Mouse (Mus musculus): ENCODE results near the gene Mbd3l1.

Gene Mbd3l1

DNA sequence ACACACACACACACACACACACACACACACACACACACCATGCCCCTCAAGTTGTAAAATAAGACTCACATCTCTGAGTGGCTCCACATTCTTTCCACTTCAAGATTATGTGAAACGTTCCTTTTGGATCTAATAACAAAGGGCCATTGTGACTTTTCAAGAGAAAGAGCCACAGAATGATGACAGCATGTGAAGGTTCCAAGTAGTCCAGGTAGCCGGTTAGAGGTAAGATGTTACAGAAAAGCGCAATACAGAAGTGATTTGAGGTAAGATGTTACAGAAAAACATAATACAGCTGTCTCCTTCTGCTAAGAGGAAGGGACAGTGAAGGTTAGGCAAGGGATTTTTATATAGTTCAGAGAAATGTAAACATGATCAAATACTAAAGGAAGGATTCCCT lies at the start of gene Mbd3l1, which contains the start of gene Zfp558:
Mbd3l1 (plus strand) TSS at position 192 of the 400 bp plus-strand sequence.
Zfp558 (minus strand) TSS at position 101 of the 400 bp plus-strand sequence.
- no peak for DNase-seq (ENCODE audit: low spot score)

DNA sequence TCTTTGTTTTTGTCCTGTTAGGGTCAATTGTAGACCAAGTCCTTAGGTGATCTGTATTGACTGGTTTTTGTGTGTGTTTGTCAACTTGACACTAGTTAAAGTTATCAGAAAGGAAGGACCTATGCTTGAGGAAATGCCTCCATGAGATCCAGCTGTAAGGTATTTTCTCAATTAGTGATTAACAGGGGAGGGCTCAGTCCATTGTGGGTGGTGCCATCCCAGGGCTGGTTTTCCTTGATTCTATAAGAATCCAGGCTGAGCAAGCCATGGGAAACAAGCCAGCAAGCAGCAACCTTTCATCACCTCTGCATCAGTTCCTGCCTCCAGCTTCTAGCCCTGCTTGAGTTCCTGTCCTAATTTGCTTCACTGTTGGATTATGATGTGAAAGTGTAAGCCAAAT lies 47.8 kb upstream of the Mbd3l1 start, which contains the start of gene Mbd3l2:
Mbd3l2 (plus strand) TSS at position 301 of the 400 bp plus-strand sequence.
- DNase-seq (ENCODE audit: low spot score), result no peak

DNA sequence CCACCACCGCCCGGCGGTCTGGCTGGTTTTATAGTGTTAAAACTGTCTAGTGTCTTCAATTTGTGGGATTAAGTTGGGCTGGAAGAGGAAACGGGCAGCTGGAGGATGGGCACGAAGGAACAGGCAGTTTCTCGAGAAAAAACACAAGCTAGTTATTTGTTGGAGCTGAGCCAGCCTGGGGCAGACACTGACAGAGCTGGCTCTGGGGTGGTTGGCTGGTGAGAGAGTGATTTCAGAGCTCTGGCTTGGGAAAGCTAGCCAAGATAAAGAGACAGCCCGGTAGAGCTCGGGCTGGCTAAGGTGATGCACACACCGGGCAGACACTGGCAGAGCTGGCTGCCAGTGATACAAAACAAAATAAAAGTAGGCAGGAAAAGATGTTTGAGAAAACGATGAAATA lies 46.5 kb upstream of the Mbd3l1 start:
- DNase-seq (ENCODE audit: low spot score), result peak; percentile 21

DNA sequence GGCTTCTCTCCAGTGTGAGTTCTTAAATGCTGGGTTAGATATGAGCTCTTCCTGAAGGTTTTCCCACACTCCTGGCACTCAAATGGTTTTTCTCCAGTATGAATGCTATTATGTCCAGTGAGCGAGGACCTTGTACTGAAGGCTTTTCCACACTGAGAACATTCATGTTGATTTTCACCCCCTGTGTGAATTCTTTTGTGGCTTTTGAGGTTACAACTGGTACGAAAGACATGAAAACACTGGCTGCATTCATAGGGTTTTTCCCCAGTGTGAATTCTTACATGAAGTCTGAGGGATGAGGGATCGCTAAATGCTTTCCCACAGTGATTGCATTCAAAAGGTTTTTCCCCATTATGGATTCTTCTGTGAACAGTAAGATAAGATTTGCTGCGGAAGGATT lies 21.6 kb upstream of the Mbd3l1 start:
- DNase-seq (ENCODE audit: low spot score), result no peak

DNA sequence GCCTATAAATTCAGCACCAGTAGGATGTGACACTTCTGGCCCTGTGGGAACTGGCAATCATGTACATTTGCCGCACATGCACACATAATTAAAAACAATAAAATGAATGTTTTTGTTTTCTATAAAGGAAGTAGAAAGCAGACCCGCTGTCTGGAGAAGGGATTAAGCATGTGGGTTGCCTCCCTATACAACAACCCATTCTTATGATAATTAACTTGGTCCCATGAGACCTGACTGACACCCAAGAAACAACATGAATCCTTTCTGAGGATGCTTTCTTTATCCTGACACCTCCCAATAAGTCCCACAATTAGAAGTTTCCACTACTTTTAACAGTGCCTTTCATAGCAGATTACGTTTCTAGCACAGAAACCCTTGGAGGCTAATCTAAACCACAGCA lies 10.8 kb upstream of the Mbd3l1 start:
- no peak for DNase-seq (ENCODE audit: low spot score)

DNA sequence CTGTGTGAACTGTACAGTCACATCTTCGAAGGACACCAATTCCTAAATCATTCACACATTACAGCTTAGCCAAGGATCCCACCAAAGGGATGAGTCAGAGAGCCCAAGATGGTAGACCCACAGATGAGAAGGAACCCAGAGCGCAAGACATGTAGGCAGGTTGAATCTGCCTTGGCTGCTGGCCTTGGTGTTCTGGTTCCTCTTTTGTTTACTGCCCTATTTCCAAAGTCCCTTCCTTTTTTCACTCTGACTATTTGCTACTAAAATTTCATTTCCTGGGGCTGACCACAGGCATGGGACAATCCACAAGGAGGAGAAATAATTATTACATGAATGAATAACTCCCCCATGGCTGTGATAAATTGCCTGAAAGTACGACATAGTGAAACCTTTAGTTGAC lies 10.2 kb upstream of the Mbd3l1 start:
- no peak for DNase-seq (ENCODE audit: low spot score)

DNA sequence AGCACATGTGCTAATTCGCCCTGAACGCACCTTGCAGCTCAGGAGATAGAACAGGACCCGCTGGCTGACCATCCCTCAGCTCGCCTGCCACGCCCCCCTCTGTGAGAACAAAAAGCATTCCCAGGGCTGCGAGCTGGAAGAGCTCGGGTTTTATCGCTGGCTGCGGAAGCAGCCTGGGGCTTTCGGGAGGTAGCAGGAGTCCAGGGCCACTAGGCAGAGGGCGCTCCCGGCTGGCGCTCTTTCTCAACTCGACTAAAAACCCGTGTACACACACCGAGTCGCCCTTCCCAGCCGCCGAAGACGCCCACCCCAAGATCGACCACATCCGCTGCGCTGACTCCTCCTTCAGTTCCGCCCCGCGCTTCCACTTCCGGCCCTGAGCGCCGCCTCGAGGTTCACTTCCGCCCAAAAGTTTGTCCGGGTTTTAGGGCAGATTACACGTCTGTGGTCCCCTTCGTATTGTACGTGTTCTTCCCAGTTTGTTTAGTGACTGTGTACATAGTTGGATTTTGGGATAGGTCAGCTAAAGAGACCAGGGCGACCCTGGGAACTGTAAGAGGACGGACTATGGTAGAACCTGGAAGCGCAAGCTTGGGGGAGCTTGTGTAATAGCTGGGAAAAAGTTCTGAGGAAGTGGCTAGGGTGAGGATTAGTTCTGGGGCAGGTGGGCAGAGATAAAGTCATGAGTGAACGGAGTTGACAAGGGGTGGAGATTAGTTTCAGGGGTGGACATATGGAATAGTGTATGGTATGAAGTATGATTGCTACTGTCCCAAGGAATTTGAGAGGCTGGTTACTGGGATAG lies 4.6 kb upstream of the Mbd3l1 start:
- DNase-seq (ENCODE audit: low spot score), result peak; percentile 71

DNA sequence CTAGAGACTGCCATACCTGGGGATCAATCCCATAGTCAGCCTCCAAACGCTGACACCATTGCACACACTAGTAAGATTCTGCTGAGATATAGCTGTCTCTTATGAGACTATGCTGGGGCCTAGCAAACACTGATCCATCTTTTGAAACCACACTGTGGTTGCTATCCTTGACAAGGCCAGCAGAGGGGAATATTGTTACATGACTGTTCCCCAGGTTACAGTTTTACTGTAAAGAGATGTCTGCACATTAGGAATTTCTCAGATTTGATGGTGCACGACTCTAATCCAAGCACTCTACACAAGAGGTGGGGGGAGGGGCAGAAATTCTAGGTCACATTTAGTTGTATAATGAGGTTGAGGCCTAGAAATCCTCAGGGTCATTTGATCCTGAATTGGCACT lies 29.9 kb downstream of the Mbd3l1 start:
- DNase-seq (ENCODE audit: low spot score), result no peak

Data from testis, postnatal 14 days (tissue).